ENCODE assay signal across 16 mouse cellular contexts in the genomic region with DNA sequence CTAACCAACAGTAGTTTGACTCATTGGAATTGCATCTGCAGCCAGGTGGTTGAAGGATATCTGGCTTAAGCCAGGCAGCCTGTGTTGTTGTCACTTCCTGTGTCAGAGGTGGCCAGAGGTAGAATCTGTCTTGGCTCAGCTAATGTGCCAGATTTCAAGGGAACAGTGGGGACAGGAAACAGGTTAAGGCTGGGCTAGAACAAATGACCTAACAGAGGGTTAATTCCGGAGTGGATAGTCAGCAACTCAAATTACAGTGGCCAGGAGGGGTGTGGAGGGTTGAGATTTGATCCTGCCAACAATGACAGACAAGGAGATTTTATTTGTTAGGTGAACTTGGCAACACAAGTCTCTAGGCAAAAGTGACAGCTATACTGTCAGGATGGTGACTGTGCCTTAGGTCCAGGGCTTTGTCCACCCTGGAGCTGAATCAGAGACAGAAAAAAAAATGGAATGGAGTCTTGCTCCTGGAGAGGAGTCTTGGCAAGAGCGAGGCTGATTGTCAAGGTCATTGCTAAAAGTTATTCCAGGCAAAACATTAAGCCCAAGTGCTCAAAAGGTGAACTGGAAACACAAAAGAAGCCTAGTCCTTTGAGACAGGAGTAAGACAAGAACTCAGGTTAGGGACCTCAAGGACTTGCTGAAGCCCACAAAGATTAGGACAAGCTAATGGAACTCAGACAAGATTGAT. TPM values are rescaled to one million over a fixed set of nuclear protein-coding genes. Genes with fewer than 3 reads are reported as not detected.
DNase-seq lines count a peak whose midpoint lies in the region; ATAC-seq and TF ChIP-seq lines count a peak whose summit lies in the region.
"Had no signal": no experiment of that assay in that cellular context is flagged by ENCODE, and none has a peak within 500 bp of the region (broad histone marks: within the 10 kb centered on the region; RNA-seq: fewer than 3 reads in every experiment).

No protein-coding gene starts in this region.

- no peak for ATAC-seq in kidney, embryonic 14.5 days (ENCODE audit: low FRiP score, low TSS enrichment)
- ATAC-seq: forebrain, embryonic 13.5 days; forebrain, postnatal 0 days; hindbrain, postnatal 0 days had no signal

- TF ChIP-seq CTCF in kidney, adult 2 months (conservative IDR thresholded peaks at IDR 0.05; ENCODE audit: insufficient read depth, insufficient read length, low read depth, low read length) = no peak
- no peak for TF ChIP-seq CTCF in liver, adult 2 months (IDR thresholded peaks at IDR 0.05; ENCODE audit: low read depth, low read length)

- H3K27me3 ChIP-seq in kidney, adult 2 months (replicated peaks; ENCODE audit: control insufficient read depth, insufficient read depth, low read length) = 0 out of 2 replicates have a peak, but pooled peaks cover 2% of the 10 kb centered on the region
- peaks cover 18% of the 10 kb centered on the region for H3K27me3 ChIP-seq in kidney, embryonic 14.5 days (ENCODE audit: control insufficient read depth, insufficient read depth, low read length)
- peaks cover 5% of the 10 kb centered on the region; the same call in 1 of the 2 replicates for H3K27me3 ChIP-seq in liver, adult 2 months (ENCODE audit: control insufficient read depth, insufficient read depth, low read length)

- DNase-seq in adrenal gland, postnatal 14 days = peak; percentile 9
- no peak for DNase-seq in adrenal gland, adult 8-10 months
- DNase-seq in kidney, adult 2 months = peak; percentile 60
- peak; percentile 45 for DNase-seq in liver, adult 2 months (ENCODE audit: extremely low read depth, low read depth, low spot score)
- no peak for DNase-seq in liver
- DNase-seq in left cerebral cortex, adult 8-10 months (ENCODE audit: low spot score in 2 of 2) = no peak
- DNase-seq: cerebellum, adult 2 months; cerebellum, postnatal 10 days; forebrain, postnatal 0 days; gastrocnemius, postnatal 14 days had no signal

- no peaks in the 10 kb centered on the region for H3K9me3 ChIP-seq in kidney, embryonic 14.5 days (ENCODE audit: control insufficient read depth, low read length)
- H3K9me3 ChIP-seq: embryonic facial prominence, embryonic 10.5 days; forebrain, embryonic 13.5 days; heart, embryonic 13.5 days; hindbrain, embryonic 13.5 days had no signal

- no peak overlapping the region for H3K4me3 ChIP-seq in kidney, adult 2 months (ENCODE audit: insufficient read depth, low read depth, low read length)
- H3K4me3 ChIP-seq in kidney, embryonic 14.5 days (ENCODE audit: low read length) = no peak overlapping the region
- no peak overlapping the region for H3K4me3 ChIP-seq in liver, adult 2 months (ENCODE audit: insufficient read depth, low read depth, low read length)
- H3K4me3 ChIP-seq: embryonic facial prominence, embryonic 10.5 days; forebrain, embryonic 13.5 days; heart, embryonic 13.5 days; hindbrain, embryonic 13.5 days had no signal

- no peaks in the 10 kb centered on the region for H3K36me3 ChIP-seq in kidney, adult 2 months (ENCODE audit: control insufficient read depth, insufficient read depth, low read length)
- H3K36me3 ChIP-seq in kidney, embryonic 14.5 days (ENCODE audit: control insufficient read depth, insufficient read depth, low read length) = no peaks in the 10 kb centered on the region
- no peaks in the 10 kb centered on the region for H3K36me3 ChIP-seq in liver, adult 2 months (ENCODE audit: control insufficient read depth, insufficient read depth, low read length)
- H3K36me3 ChIP-seq: embryonic facial prominence, embryonic 10.5 days; heart, embryonic 13.5 days; hindbrain, embryonic 13.5 days had no signal

- WGBS in kidney, adult 2 months = 25% methylated on average over 2 of the region's 2 CpGs
- WGBS in kidney, embryonic 14.5 days = 62% methylated on average over 2 of the region's 2 CpGs
- 65% methylated on average over 2 of the region's 2 CpGs for WGBS in liver, adult 2 months

- H3K4me2 ChIP-seq in kidney, embryonic 14.5 days (replicated peaks; ENCODE audit: low read depth, low read length) = no peak overlapping the region
- H3K4me2 ChIP-seq: forebrain, embryonic 13.5 days; heart, embryonic 13.5 days; hindbrain, embryonic 13.5 days had no signal

- H3K9ac ChIP-seq in kidney, embryonic 14.5 days (ENCODE audit: low read depth, low read length) = no peak overlapping the region
- no peak overlapping the region for H3K9ac ChIP-seq in liver, adult 2 months (ENCODE audit: low read depth, low read length)
- H3K9ac ChIP-seq: forebrain, embryonic 13.5 days; forebrain, postnatal 0 days; heart, embryonic 13.5 days; hindbrain, embryonic 13.5 days had no signal

- H3K27ac ChIP-seq in kidney, adult 2 months (ENCODE audit: insufficient read depth, low read depth, low read length) = peak overlapping the region; percentile 42; the same call in 1 of the 2 replicates
- no peak overlapping the region for H3K27ac ChIP-seq in kidney, embryonic 14.5 days (ENCODE audit: low read depth, low read length)
- H3K27ac ChIP-seq in liver, adult 2 months (replicated peaks; ENCODE audit: insufficient read depth, low read depth, low read length) = no peak overlapping the region
- H3K27ac ChIP-seq: embryonic facial prominence, embryonic 10.5 days; forebrain, embryonic 13.5 days; heart, embryonic 13.5 days; hindbrain, embryonic 13.5 days; hindbrain, postnatal 0 days had no signal

- TF ChIP-seq POLR2A in kidney, adult 2 months (IDR thresholded peaks at IDR 0.05; ENCODE audit: low read depth, low read length) = no peak
- no peak for TF ChIP-seq POLR2A in liver, adult 2 months (IDR thresholded peaks at IDR 0.05; ENCODE audit: extremely low read depth, insufficient read depth, low read length)

- H3K79me2 ChIP-seq in liver, adult 2 months (ENCODE audit: control insufficient read depth, insufficient read depth, low read length) = no peaks in the 10 kb centered on the region

- H3K4me1 ChIP-seq in kidney, adult 2 months (ENCODE audit: control insufficient read depth, insufficient read depth, low read length) = peaks cover 8% of the 10 kb centered on the region; the same call in 1 of the 2 replicates
- H3K4me1 ChIP-seq in kidney, embryonic 14.5 days (ENCODE audit: control insufficient read depth, insufficient read depth, low read length) = no peaks in the 10 kb centered on the region
- H3K4me1 ChIP-seq in liver, adult 2 months (ENCODE audit: control insufficient read depth, insufficient read depth, low read length) = no peaks in the 10 kb centered on the region

RNA-seq across cellular contexts. Expression of gene Chrm3, which starts 5.6 kb away (rescaled TPM):
- 2.3 and 3.9 TPM in 2 replicates for total RNA-seq in adrenal gland, postnatal 14 days (2021)
- 10 to 100 TPM in 1 of 4 experiments, 1 to 10 TPM in 3; 1.8 to 10.9 (median 4.4) TPM for total RNA-seq in adrenal gland, adult 8-10 months (2022)
- 3.1 and 5.2 TPM in 2 replicates for polyA plus RNA-seq in kidney, adult 2 months (2012; rRNA removed)
- 0.91 and 0.96 TPM in 2 replicates for polyA plus RNA-seq in kidney, embryonic 14.5 days (2014; fragmentation: Nextera tagmentation; extraction: Ambion mirVana)
- total RNA-seq in liver, adult 2 months (2014; rRNA removed) = 0.18 and 0.34 TPM in 2 replicates
- 0.04 and 0.17 TPM in 2 replicates for polyA plus RNA-seq in liver, adult 2 months (2012; rRNA removed)
- total RNA-seq in left cerebral cortex, adult 8-10 months (2022) = 10 to 100 TPM; 50.1 to 53.3 (median 52.8) TPM

Comparison
In these comparisons a context has a peak if more than half of its experiments do, and no peak if none do; other contexts are left out.
1. DNase-seq: peak in adrenal gland, postnatal 14 days (single experiment), kidney, adult 2 months (single experiment) and liver, adult 2 months (single experiment); none in adrenal gland, adult 8-10 months (single experiment), liver (single experiment) and left cerebral cortex, adult 8-10 months (0 of 2).
2. RNA of gene Chrm3, which starts 5.6 kb away (total RNA-seq): 50.1 to 53.3 TPM in left cerebral cortex, adult 8-10 months; 1.8 to 10.9 TPM in adrenal gland, adult 8-10 months, 2.3 to 3.9 TPM in adrenal gland, postnatal 14 days and 0.18 to 0.34 TPM in liver, adult 2 months; every median in the first group is over 4 times any median in the second.